Mouse (Mus musculus) embryonic facial prominence, embryonic 15.5 days (tissue): ENCODE measurements around the gene Ermap. TPM values are rescaled to one million over a fixed set of nuclear protein-coding genes. Genes with fewer than 3 reads are reported as not detected.

Source experiments
- ATAC-seq: fragments of 200-750 bp; cut with Nextera tagmentation; 2 replicates; pipeline ENCODE4 v1.8.0; 2017; ENCODE audit warnings: low read depth, moderate TSS enrichment; ENCODE audit not compliant: insufficient number of reproducible peaks, low FRiP score, low TSS enrichment
- H3K27ac ChIP-seq: fragments of 300-500 bp; sonication (generic); replicated peaks from 2 replicates; pipeline ENCODE4 v1.5.1; 2015; ENCODE audit warnings: mild to moderate bottlenecking, inconsistent platforms
- H3K27me3 ChIP-seq: fragments of 300-500 bp; sonication (generic); 2 replicates; pipeline ENCODE4 v1.6.1; 2015; ENCODE audit warnings: inconsistent platforms
- H3K36me3 ChIP-seq: fragments of 300-500 bp; sonication (generic); 2 replicates; pipeline ENCODE4 v1.6.1; 2015; ENCODE audit warnings: mild to moderate bottlenecking, inconsistent platforms
- H3K4me1 ChIP-seq: fragments of 300-500 bp; sonication (generic); 2 replicates; pipeline ENCODE4 v1.6.1; 2015; ENCODE audit warnings: inconsistent platforms
- H3K4me2 ChIP-seq: fragments of 300-500 bp; sonication (generic); replicated peaks from 2 replicates; pipeline ENCODE4 v1.6.1; 2015; ENCODE audit warnings: mild to moderate bottlenecking, inconsistent platforms
- H3K4me3 ChIP-seq: fragments of 300-500 bp; sonication (generic); replicated peaks from 2 replicates; pipeline ENCODE4 v1.5.1; 2015; ENCODE audit warnings: mild to moderate bottlenecking, inconsistent platforms
- H3K9ac ChIP-seq: fragments of 300-500 bp; sonication (generic); 2 replicates; pipeline ENCODE4 v1.6.1; 2015; ENCODE audit warnings: inconsistent platforms
- H3K9me3 ChIP-seq: fragments of 300-500 bp; sonication (generic); replicated peaks from 2 replicates; pipeline ENCODE4 v1.6.1; 2016; ENCODE audit warnings: inconsistent platforms
- WGBS: fragments of 180-500 bp; shearing (Covaris S2); methylation state at CpG from one replicate; pipeline ENCODE4 v1.1.7; 2015; 5-methylcytosine and 5-hydroxymethylcytosine counted together
- polyA plus RNA-seq: library from polyadenylated mRNA; unstranded; fragments of >200 nt; fragmentation: Nextera tagmentation; extraction: Ambion mirVana; gene quantifications from 2 replicates; pipeline ENCODE4 v1.2.1, GENCODE M21; 2015

Ermap gene
- polyA plus RNA-seq, 1 experiment from 2014 or later, result 1.5 TPM

GRCm38 (mm10) chr4:119161358-119161757 lies 28.5 kb downstream of the Ermap start:
- no peak overlapping the region for H3K4me3 ChIP-seq
- H3K27me3 ChIP-seq, result no peaks in the 10 kb centered on the region
- no peak overlapping the region for H3K4me2 ChIP-seq
- no peak overlapping the region for H3K27ac ChIP-seq
- 69% methylated on average over 3 of the region's 3 CpGs for WGBS
- no peaks in the 10 kb centered on the region for H3K36me3 ChIP-seq
- ATAC-seq, result no peak
- H3K9ac ChIP-seq, result no peak overlapping the region
- no peaks in the 10 kb centered on the region for H3K9me3 ChIP-seq
- no peaks in the 10 kb centered on the region for H3K4me1 ChIP-seq

DNA sequence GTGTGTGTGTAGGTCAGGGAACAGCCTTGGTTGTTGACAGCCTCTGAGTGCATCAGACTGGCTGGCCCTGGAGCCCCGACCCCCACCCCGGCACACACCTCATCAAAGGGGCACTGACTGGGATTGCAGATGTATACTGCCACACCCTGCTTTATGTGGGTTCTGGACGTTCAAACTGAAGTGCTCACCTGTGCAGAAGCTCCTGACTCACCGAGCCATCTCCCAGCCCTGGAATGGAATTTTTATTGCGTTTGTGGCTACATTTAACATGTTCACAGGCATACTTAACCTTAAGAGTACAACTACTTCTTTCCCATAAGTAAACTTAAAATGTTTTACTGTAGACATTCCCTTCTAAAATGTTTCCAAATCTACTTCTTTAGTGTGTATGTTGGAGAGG lies 31.9 kb downstream of the Ermap start:
- Histone ChIP-seq H3K4me2 (no peak overlapping the region), H3K27ac (no peak overlapping the region), H3K9ac (no peak overlapping the region), H3K27me3 (no peaks in the 10 kb centered on the region), H3K36me3 (no peaks in the 10 kb centered on the region), H3K4me1 (no peaks in the 10 kb centered on the region), H3K4me3 (no peak overlapping the region), H3K9me3 (no peaks in the 10 kb centered on the region)
- ATAC-seq, result no peak; the same call in 1 of the 2 replicates
- 71% methylated on average over 5 of the region's 5 CpGs for WGBS

DNA sequence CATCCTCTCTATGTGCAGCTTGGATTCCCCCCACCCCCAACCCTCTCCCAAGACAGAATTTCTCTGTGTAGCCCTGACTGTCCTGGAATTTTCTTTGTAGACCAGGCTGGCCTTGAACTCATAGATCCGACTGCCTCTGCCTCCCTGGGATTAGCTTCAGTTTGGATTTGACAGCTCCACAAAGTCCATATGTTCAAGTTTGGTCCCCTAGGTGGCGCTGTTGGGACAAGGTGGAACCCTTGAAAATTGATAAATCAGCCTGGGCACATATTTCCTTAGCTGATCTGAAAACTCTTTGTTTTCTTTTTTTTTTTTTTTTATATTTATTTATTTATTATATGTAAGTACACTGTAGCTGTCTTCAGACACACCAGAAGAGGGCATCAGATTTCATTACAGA lies 32.6 kb downstream of the Ermap start:
- Histone ChIP-seq H3K27ac (no peak overlapping the region), H3K4me1 (no peaks in the 10 kb centered on the region), H3K4me3 (no peak overlapping the region), H3K9me3 (no peaks in the 10 kb centered on the region), H3K4me2 (no peak overlapping the region), H3K36me3 (no peaks in the 10 kb centered on the region), H3K27me3 (no peaks in the 10 kb centered on the region), H3K9ac (no peak overlapping the region)
- ATAC-seq, result no peak
- WGBS, result 35% methylated on average over 2 of the region's 2 CpGs

- Histone ChIP-seq H3K36me3 (no peaks in the 10 kb centered on the region), H3K27ac (no peak overlapping the region), H3K4me1 (no peaks in the 10 kb centered on the region), H3K4me3 (no peak overlapping the region), H3K27me3 (no peaks in the 10 kb centered on the region), H3K4me2 (no peak overlapping the region), H3K9me3 (no peaks in the 10 kb centered on the region), H3K9ac (no peak overlapping the region)
- ATAC-seq, result no peak
- WGBS, result 76% methylated on average over 11 of the region's 11 CpGs
Observed at GRCm38 (mm10) chr4:119148741-119149140, 41.1 kb downstream of the Ermap start.

- ATAC-seq, result no peak
- Histone ChIP-seq H3K36me3 (no peaks in the 10 kb centered on the region), H3K4me1 (no peaks in the 10 kb centered on the region), H3K4me2 (no peak overlapping the region), H3K27ac (no peak overlapping the region), H3K9ac (no peak overlapping the region), H3K4me3 (no peak overlapping the region), H3K9me3 (no peaks in the 10 kb centered on the region), H3K27me3 (no peaks in the 10 kb centered on the region)
- 80% methylated on average over 5 of the region's 5 CpGs for WGBS
Observed at GRCm38 (mm10) chr4:119147347-119147746, 42.5 kb downstream of the Ermap start.

DNA sequence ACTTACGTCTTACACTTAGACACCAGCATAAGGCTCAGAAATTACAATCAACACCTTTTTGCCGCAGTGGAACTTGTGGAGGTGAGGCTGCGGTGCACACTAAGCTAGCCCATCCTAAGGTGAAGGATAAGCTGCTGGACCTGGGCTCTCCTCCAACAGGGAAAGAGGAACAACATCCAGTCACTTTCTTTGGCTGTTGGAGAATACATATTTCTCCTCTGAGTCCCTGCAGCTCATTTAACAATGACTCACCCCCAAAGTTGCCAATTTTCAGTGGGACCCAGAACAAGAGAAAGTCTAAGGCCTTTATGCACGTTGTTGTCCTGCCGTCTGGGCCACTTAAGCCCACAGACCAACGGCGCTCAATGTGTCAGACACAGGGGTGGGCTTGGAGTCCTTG lies 43.0 kb downstream of the Ermap start:
- ATAC-seq, result no peak
- Histone ChIP-seq H3K36me3 (no peaks in the 10 kb centered on the region), H3K27ac (no peak overlapping the region), H3K27me3 (no peaks in the 10 kb centered on the region), H3K9me3 (no peaks in the 10 kb centered on the region), H3K9ac (no peak overlapping the region), H3K4me3 (no peak overlapping the region), H3K4me1 (no peaks in the 10 kb centered on the region), H3K4me2 (no peak overlapping the region)
- 86% methylated on average over 7 of the region's 7 CpGs for WGBS

DNA sequence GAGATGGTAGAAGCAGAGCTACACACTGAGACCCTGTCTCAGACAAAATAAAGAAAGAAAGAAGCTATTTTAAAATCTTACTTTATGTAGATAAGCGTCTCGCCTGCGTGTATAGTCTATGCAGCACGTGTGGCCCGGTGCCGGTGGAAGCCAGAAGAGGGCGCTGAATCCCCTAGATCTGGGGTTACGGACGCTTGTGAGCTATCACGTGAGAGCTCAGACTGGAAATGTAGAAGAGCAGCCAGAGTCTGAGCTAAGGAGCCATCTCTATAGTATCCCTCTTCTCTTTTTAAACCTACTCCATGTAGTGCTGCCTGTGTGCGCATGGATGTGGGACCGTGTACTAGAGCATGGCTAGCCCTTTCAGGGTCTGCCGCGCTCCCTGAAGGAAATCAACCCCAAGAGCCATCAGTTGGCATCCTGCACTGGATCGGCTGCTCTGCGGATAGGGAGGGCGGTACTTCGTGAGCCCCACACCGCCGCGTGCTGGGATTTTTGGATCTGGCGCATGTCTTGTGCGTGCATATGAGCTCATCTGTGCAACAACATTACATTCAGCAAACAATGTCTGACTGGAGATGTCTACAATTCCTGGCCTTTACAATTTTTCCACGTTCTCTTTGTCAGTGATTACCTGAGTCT lies 47.5 kb downstream of the Ermap start:
- 29% methylated on average over 24 of the region's 24 CpGs for WGBS
- peak overlapping the region; percentile 29 for H3K4me3 ChIP-seq
- H3K27me3 ChIP-seq, result no peaks in the 10 kb centered on the region
- peak overlapping the region; percentile 60; the same call in 1 of the 2 replicates for H3K27ac ChIP-seq
- no peaks in the 10 kb centered on the region for H3K9me3 ChIP-seq
- peaks cover 10% of the 10 kb centered on the region; the same call in 1 of the 2 replicates for H3K4me1 ChIP-seq
- H3K4me2 ChIP-seq, result peak overlapping the region; percentile 48
- ATAC-seq, result 0 out of 2 replicates have a peak, but pooled peaks have one; percentile 41
- H3K9ac ChIP-seq, result no peak overlapping the region
- H3K36me3 ChIP-seq, result peaks cover 3% of the 10 kb centered on the region

- WGBS, result 54% methylated on average over 10 of the region's 10 CpGs
- Histone ChIP-seq H3K36me3 (peaks cover 15% of the 10 kb centered on the region), H3K9me3 (no peaks in the 10 kb centered on the region), H3K27ac (no peak overlapping the region; the same call in 1 of the 2 replicates), H3K4me1 (peaks cover 10% of the 10 kb centered on the region; the same call in 1 of the 2 replicates), H3K4me3 (no peak overlapping the region), H3K4me2 (no peak overlapping the region), H3K27me3 (no peaks in the 10 kb centered on the region), H3K9ac (no peak overlapping the region)
- ATAC-seq, result no peak
Observed at GRCm38 (mm10) chr4:119141191-119141590, 48.6 kb downstream of the Ermap start.

DNA sequence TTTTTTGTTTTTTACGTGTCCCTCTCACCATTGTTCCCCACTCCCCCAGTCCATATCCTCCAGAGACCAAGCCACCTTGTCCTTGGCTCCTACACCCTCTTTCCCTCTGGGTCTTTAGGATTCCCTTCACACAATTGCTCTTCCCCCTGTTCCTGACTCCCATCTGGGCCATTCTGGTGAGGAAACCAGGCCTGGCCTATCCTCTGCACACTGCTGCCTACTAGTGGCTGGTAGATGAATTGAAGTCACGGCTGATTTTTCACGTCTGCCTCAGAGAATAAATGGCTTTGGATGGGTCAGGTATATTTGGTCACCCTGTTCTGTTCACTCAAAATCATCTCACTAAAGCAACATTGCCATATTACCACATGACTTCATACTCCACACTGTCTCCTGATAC lies 49.7 kb downstream of the Ermap start:
- no peaks in the 10 kb centered on the region for H3K9me3 ChIP-seq
- H3K4me3 ChIP-seq, result no peak overlapping the region
- no peak overlapping the region for H3K27ac ChIP-seq
- peaks cover 10% of the 10 kb centered on the region; the same call in 1 of the 2 replicates for H3K4me1 ChIP-seq
- WGBS, result 49% methylated on average over 3 of the region's 3 CpGs
- H3K4me2 ChIP-seq, result no peak overlapping the region
- no peak for ATAC-seq
- no peak overlapping the region for H3K9ac ChIP-seq
- H3K36me3 ChIP-seq, result peaks cover 25% of the 10 kb centered on the region
- no peaks in the 10 kb centered on the region for H3K27me3 ChIP-seq

- no peak for ATAC-seq
- Histone ChIP-seq H3K4me2 (peak overlapping the region; percentile 33; the same call in 1 of the 2 replicates), H3K9me3 (no peaks in the 10 kb centered on the region), H3K36me3 (peaks cover 39% of the 10 kb centered on the region), H3K4me1 (peaks cover 10% of the 10 kb centered on the region; the same call in 1 of the 2 replicates), H3K4me3 (no peak overlapping the region), H3K9ac (no peak overlapping the region), H3K27me3 (no peaks in the 10 kb centered on the region), H3K27ac (no peak overlapping the region)
- 59% methylated on average over 8 of the region's 8 CpGs for WGBS
Observed at GRCm38 (mm10) chr4:119138776-119139175, 51.0 kb downstream of the Ermap start.

GRCm38 (mm10) chr4:119138171-119138570 lies 51.6 kb downstream of the Ermap start:
- Histone ChIP-seq H3K4me1 (peaks cover 10% of the 10 kb centered on the region; the same call in 1 of the 2 replicates), H3K36me3 (peaks cover 45% of the 10 kb centered on the region), H3K4me3 (0 out of 2 replicates have a peak overlapping the region, but pooled peaks have one; percentile 16), H3K4me2 (peak overlapping the region; percentile 33), H3K27ac (no peak overlapping the region), H3K9me3 (no peaks in the 10 kb centered on the region), H3K9ac (no peak overlapping the region), H3K27me3 (no peaks in the 10 kb centered on the region)
- 19% methylated on average over 18 of the region's 18 CpGs for WGBS
- ATAC-seq, result peak; percentile 76

DNA sequence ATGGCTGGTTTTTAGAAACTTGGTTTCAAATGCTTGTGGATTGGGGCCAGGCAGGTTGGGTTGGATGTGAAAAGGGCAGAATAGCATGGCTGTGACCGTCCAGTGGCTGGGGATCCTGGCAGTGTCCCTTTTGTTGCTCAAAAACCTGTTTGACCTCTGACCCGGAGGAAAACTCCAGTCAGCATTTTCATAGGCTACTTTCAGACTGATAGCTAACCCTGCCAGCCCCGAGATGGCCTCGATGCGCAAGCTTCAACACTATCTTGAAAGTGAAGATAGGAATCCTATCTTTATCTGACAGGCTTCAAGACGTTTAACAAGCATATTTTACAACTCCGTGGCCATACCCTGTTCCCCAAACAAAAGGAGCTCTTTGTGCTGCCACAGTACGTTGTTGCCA lies 52.5 kb downstream of the Ermap start:
- no peak overlapping the region for H3K9ac ChIP-seq
- WGBS, result 70% methylated on average over 8 of the region's 8 CpGs
- peaks cover 10% of the 10 kb centered on the region; the same call in 1 of the 2 replicates for H3K4me1 ChIP-seq
- no peaks in the 10 kb centered on the region for H3K9me3 ChIP-seq
- H3K4me3 ChIP-seq, result no peak overlapping the region
- H3K36me3 ChIP-seq, result peaks cover 54% of the 10 kb centered on the region
- H3K27ac ChIP-seq, result peak overlapping the region; percentile 6; the same call in 1 of the 2 replicates
- no peaks in the 10 kb centered on the region for H3K27me3 ChIP-seq
- no peak for ATAC-seq
- H3K4me2 ChIP-seq, result no peak overlapping the region
